Mouse (Mus musculus): ENCODE measurements at regions not wholly inside any gene's neighbourhood (a gene's known extent, or its start where the extent isn't known, plus 50 kb on each side); places are given as distances from the start of the nearest gene placed in this dataset.

DNA sequence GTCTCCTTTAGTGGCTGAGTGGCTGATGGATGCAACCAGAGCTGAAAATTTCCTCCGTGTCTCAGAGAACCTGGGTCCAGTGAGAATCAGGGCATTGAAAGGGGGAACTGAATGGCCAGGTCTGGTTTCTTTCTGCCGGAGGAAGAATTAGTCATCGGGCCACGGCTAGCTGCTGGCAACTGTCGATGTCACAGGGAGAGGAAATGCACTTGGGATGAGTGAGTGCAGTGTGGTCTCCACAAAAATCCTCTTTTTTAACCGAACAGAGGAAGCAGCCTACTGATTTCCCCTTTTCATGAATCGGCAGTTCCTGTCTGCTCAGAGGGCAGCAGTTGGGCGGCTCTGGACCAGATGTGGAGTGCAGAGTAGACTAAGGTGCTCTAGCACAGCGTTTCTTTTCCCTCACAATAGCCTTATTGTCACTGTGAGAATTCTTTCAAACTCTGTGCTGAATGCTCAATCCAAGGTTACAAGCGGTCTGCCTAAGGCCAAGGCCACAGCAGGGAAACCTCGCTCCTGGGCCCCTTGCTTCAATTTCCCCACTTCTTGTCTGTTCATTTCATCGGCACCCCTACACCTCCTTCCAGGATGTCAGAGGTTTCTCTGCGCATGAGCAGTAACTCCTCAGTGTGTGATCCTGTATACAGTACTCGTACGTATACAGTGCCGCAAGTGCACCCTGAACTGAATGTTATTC lies 54.1 kb upstream of the Jun start:
- TF ChIP-seq CTCF (IDR thresholded peaks at IDR 0.05 in 2 of 3, conservative IDR thresholded peaks at IDR 0.05 in 1 of 3; ENCODE audit: control insufficient read depth in 1 of 3, insufficient read depth in 1 of 3, low read depth in 2 of 3, low read length in 3 of 3, poor library complexity in 1 of 3, severe bottlenecking in 1 of 3) (no peak), MYC (IDR thresholded peaks at IDR 0.05; ENCODE audit: low read depth, low read length) (no peak), JUND (IDR thresholded peaks at IDR 0.05; ENCODE audit: low read depth, low read length) (no peak), BHLHE40 (IDR thresholded peaks at IDR 0.05; ENCODE audit: borderline replicate concordance, low read depth, low read length) (no peak), GABPA (IDR thresholded peaks at IDR 0.05; ENCODE audit: low read depth, low read length) (no peak), ELF1 (IDR thresholded peaks at IDR 0.05; ENCODE audit: low read depth, low read length) (no peak), ZKSCAN1 (IDR thresholded peaks at IDR 0.05; ENCODE audit: low read depth, low read length) (no peak), USF1 (IDR thresholded peaks at IDR 0.05; ENCODE audit: low read depth, low read length) (no peak)
